Mouse (Mus musculus) urinary bladder, postnatal 10 days (tissue): ENCODE data around the gene Tmem254c.
"Not testable (repeated sequence)": the region's sequence is repeated elsewhere in the genome, so short reads cannot be mapped to it uniquely, and the experiment has no call there.

Source experiments
- DNase-seq: peaks from one replicate; pipeline ENCODE4 v3.0.0; 2022; ENCODE audit warnings: low spot score

The Tmem254c gene

GRCm38 (mm10) chr14:26067325-26067633 is at the start of gene Tmem254c:
Gene Tmem254c (minus strand): TSS chr14:26067355.
- not testable (repeated sequence) for DNase-seq

DNA sequence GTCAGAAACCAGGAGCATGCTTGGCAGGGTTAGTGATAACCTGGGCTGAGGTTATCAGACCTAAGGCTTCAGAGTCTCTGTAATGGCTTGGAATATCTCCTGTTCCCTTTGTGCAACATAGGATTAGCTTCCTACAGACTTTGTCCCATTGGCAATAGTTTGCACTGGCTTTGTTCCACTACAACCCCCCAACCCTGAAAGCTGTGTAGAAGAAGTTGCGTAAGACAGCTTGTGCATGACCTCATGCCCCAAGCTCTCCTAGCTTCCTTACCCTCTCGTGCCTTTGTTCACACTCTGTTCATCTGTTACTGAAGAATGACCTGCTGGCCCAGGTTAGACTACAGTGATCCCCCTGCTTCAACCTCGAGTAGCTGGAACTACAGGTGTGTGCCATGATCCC is 30.5 kb upstream of the Tmem254c start:
- DNase-seq, result not testable (repeated sequence)

GRCm38 (mm10) chr14:26081997-26082396 is 14.8 kb upstream of the Tmem254c start, which contains the start of gene Cphx3:
Gene Cphx3 (plus strand): TSS chr14:26082297.
- not testable (repeated sequence) for DNase-seq

DNA sequence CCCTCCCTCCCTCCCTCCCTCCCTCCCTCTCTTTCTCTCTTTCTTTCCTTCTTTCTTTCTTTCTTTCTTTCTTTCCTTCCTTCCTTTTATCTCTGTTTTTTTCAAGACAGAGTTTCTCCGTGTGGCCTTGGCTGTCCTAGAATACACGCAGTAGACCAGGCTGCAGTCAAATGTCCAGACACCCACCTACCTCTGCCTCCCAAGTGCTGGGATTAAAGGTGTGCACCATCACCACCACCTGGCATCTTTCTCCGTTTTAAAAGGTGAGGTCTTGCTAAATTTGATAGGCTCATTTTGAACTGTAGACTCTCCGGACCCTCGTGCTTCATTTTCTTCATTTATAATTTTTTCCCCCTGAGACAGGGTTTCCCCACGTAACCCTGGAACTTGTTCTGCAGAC is 14.1 kb upstream of the Tmem254c start, which contains the start of gene Cphx2:
Gene Cphx2 (plus strand): TSS at position 301 of the 400 bp plus-strand sequence.
- not testable (repeated sequence) for DNase-seq

DNA sequence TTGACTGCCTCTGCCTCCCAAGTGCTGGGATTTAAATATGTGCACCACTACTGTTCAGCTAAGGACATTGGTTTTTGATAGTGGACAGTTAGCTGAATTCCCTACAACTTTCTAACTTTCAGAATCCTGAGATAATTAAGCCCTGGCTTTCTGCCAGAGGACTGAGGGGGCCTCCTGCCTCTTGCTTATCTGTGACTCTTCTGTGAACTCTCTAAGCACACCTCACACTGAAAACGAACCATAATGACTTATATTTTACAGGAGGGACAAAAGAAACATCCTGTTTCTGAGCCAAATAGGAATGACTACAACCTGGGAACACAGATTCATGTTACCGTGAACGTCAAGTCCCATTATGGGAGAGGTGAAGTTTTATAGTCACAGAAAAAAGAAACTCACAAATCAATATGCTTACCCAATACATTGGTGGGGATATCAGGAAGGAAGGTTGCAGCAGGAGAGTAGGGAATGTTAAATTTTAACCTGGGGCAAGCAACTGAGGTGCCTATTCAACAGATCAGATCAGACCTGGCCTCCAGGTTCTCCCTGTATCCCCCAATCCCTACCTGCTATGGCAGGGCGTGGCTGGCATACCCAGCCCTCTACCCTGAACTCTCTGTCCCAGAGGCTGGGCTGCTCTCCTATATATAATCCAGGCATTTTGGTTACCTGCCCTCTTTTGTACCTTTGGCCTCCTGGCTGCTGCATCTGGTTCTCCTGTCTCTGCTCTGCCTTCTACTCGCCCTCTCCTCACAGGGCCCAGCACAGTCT is 9.7 kb upstream of the Tmem254c start:
- not testable (repeated sequence) for DNase-seq

- DNase-seq, result not testable (repeated sequence)
Measured at GRCm38 (mm10) chr14:26066574-26067324, 406 bp downstream of the Tmem254c start.

- not testable (repeated sequence) for DNase-seq
Measured at GRCm38 (mm10) chr14:26059362-26059761, 7.8 kb downstream of the Tmem254c start.

DNA sequence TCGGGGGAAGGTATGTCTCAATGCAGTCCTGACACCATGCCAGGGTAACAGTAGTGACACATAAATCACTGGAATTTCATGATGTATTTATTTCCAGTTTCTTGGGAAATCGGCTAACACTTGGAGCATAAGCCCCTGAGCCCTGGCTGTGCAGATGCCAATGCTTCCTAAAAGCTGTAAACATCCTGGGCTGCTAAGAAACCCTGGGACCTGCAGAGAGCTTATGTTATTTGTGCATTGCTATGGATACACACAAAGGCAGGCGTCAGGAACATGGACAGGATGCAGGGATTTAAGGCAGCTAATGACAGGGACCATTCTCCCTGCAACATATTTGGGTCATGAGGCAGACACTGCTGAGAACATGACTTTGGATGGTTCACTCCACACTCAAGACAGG is 9.0 kb downstream of the Tmem254c start:
- DNase-seq, result not testable (repeated sequence)

- DNase-seq, result not testable (repeated sequence)
Measured at GRCm38 (mm10) chr14:26048767-26049166, 18.4 kb downstream of the Tmem254c start.

- not testable (repeated sequence) for DNase-seq
Measured at GRCm38 (mm10) chr14:26047026-26047425, 20.1 kb downstream of the Tmem254c start.

GRCm38 (mm10) chr14:26045007-26045406 is 22.1 kb downstream of the Tmem254c start:
- DNase-seq, result not testable (repeated sequence)

GRCm38 (mm10) chr14:26042611-26043010 is 24.5 kb downstream of the Tmem254c start, which contains the start of gene Gm9780:
Gene Gm9780 (minus strand): TSS chr14:26042711.
- DNase-seq, result not testable (repeated sequence)

GRCm38 (mm10) chr14:26035439-26035838 is 31.7 kb downstream of the Tmem254c start:
- DNase-seq, result not testable (repeated sequence)

DNA sequence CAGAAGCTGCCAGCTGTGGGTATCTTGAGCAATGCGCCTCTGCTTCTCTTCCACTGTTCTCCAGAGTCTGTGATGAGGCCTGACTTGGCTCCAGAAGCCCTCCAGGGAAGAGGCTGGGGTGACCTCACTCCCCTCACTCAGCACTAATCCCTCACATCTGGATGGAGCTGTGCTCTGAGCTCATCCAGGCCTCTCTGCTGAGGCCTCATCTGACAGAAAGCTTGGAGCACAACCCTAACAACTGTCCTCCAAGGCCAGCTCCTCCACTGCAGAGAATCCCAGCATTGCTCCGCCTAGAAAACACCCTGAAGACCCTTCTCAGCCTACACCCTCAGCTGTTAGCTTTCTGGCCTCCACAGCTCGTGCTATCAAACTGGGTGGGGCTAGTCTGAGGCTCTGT is 32.8 kb downstream of the Tmem254c start:
- not testable (repeated sequence) for DNase-seq

DNA sequence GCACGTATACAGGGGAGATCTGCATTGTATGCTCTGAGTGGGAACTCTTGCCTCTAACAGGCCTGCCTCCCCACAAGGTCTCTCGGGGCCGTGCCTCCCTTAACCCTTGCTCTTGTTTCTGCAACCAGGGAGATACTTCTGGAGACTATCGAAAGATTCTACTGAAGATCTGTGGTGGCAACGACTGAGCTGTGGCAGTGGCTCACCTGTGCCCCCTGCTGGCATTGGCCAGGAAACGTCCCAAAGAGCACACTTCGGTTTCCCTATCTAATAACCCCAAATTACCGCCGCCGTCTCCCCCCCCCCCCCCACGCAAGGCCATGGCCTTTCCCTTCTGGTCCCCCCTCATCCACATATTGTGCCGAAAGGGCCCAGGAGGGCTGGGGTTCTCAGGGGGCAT is 41.5 kb downstream of the Tmem254c start:
- DNase-seq, result not testable (repeated sequence)

- not testable (repeated sequence) for DNase-seq
Measured at GRCm38 (mm10) chr14:26022831-26023230, 44.3 kb downstream of the Tmem254c start.

GRCm38 (mm10) chr14:26021555-26021954 is 45.6 kb downstream of the Tmem254c start:
- not testable (repeated sequence) for DNase-seq

GRCm38 (mm10) chr14:26016414-26016813 is 50.7 kb downstream of the Tmem254c start:
- not testable (repeated sequence) for DNase-seq
